ENCODE assay signal across 16 mouse cellular contexts in genomic region chr1:153013541-153014288, GRCm38 (mm10). TPM values are rescaled to one million over a fixed set of nuclear protein-coding genes. Genes with fewer than 3 reads are reported as not detected.
A peak's percentile ranks its signal among the peaks of the same experiment; 100 is the strongest.
DNase-seq lines count a peak whose midpoint lies in the region; ATAC-seq lines count a peak whose summit lies in the region.
"Had no signal": no experiment of that assay in that cellular context is flagged by ENCODE, and none has a peak within 500 bp of the region (broad histone marks: within the 10 kb centered on the region; RNA-seq: fewer than 3 reads in every experiment).

No protein-coding gene starts in this region.

- peak overlapping the region; percentile 58; the same call in 1 of the 2 replicates for H3K27ac ChIP-seq in heart, embryonic 13.5 days (replicated peaks)
- H3K27ac ChIP-seq in brown adipose tissue, adult 24 weeks (replicated peaks; ENCODE audit: low read depth, low read length): peak overlapping the region; percentile 15
- H3K27ac ChIP-seq in hindbrain, embryonic 13.5 days: peak overlapping the region; percentile 86
- peak overlapping the region; percentile 87 for H3K27ac ChIP-seq in neural tube, embryonic 13.5 days (replicated peaks)

- WGBS in heart, embryonic 13.5 days: 60% methylated on average over 2 of the region's 2 CpGs
- 81% methylated on average over 2 of the region's 2 CpGs for WGBS in hindbrain, embryonic 13.5 days
- WGBS in neural tube, embryonic 13.5 days: 78% methylated on average over 2 of the region's 2 CpGs

- intact Hi-C loops in heart, postnatal 14 days (cut with DNase I): no loop called here

- no peaks in the 10 kb centered on the region for H3K27me3 ChIP-seq in heart, embryonic 13.5 days (replicated peaks)
- no peaks in the 10 kb centered on the region for H3K27me3 ChIP-seq in hindbrain, embryonic 13.5 days
- H3K27me3 ChIP-seq in neural tube, embryonic 13.5 days: no peaks in the 10 kb centered on the region
- H3K27me3 ChIP-seq: neural tube, embryonic 12.5 days had no signal

- H3K4me1 ChIP-seq in heart, embryonic 13.5 days: peaks cover 18% of the 10 kb centered on the region
- peaks cover 10% of the 10 kb centered on the region; the same call in 1 of the 2 replicates for H3K4me1 ChIP-seq in brown adipose tissue, adult 24 weeks (ENCODE audit: control insufficient read depth, insufficient read depth, insufficient read length, low read length)
- H3K4me1 ChIP-seq in hindbrain, embryonic 13.5 days (replicated peaks): peaks cover 43% of the 10 kb centered on the region
- peaks cover 54% of the 10 kb centered on the region for H3K4me1 ChIP-seq in neural tube, embryonic 13.5 days (replicated peaks)

- no peak overlapping the region for H3K9ac ChIP-seq in heart, embryonic 13.5 days
- no peak overlapping the region for H3K9ac ChIP-seq in hindbrain, embryonic 13.5 days
- H3K9ac ChIP-seq in neural tube, embryonic 13.5 days: no peak overlapping the region

- DNase-seq in heart, postnatal 14 days: no peak
- no peak for DNase-seq in urinary bladder, postnatal 36 days (ENCODE audit: low spot score in 2 of 2)
- no peak for DNase-seq in right cerebral cortex, postnatal 36 days (ENCODE audit: low spot score in 2 of 2)
- DNase-seq: right cerebral cortex, postnatal 14 days; thymus, postnatal 14 days had no signal

- no peak overlapping the region for H3K4me3 ChIP-seq in heart, embryonic 13.5 days
- H3K4me3 ChIP-seq in brown adipose tissue, adult 24 weeks (ENCODE audit: insufficient read depth, low read depth, low read length): no peak overlapping the region
- H3K4me3 ChIP-seq in hindbrain, embryonic 13.5 days: no peak overlapping the region
- H3K4me3 ChIP-seq in neural tube, embryonic 13.5 days: no peak overlapping the region
- H3K4me3 ChIP-seq: neural tube, embryonic 12.5 days had no signal

- H3K36me3 ChIP-seq in heart, embryonic 13.5 days: no peaks in the 10 kb centered on the region
- H3K36me3 ChIP-seq in hindbrain, embryonic 13.5 days: no peaks in the 10 kb centered on the region
- H3K36me3 ChIP-seq in neural tube, embryonic 13.5 days: no peaks in the 10 kb centered on the region
- H3K36me3 ChIP-seq: G1E; neural tube, embryonic 12.5 days had no signal

- no peaks in the 10 kb centered on the region for H3K9me3 ChIP-seq in heart, embryonic 13.5 days
- H3K9me3 ChIP-seq in hindbrain, embryonic 13.5 days: no peaks in the 10 kb centered on the region
- no peaks in the 10 kb centered on the region for H3K9me3 ChIP-seq in neural tube, embryonic 13.5 days
- H3K9me3 ChIP-seq: neural tube, embryonic 12.5 days had no signal

- ATAC-seq in heart, embryonic 13.5 days (ENCODE audit: extremely low read depth, insufficient number of reproducible peaks, low FRiP score, low TSS enrichment): no peak
- no peak for ATAC-seq in hindbrain, embryonic 13.5 days (ENCODE audit: low FRiP score)
- ATAC-seq in neural tube, embryonic 13.5 days (ENCODE audit: low read depth): no peak
- no peak for ATAC-seq in cerebellum, adult (ENCODE audit: insufficient number of reproducible peaks, low FRiP score, low TSS enrichment)
- ATAC-seq: activated CD4-positive, CD25-positive, alpha-beta regulatory T cell, adult 4 months had no signal

- H3K4me2 ChIP-seq in heart, embryonic 13.5 days: no peak overlapping the region
- H3K4me2 ChIP-seq in hindbrain, embryonic 13.5 days: no peak overlapping the region
- H3K4me2 ChIP-seq in neural tube, embryonic 13.5 days: 0 out of 2 replicates have a peak overlapping the region, but pooled peaks have one; percentile 33
- H3K4me2 ChIP-seq: liver, embryonic 11.5 days had no signal

RNA-seq across cellular contexts. Expression of gene Nmnat2, which starts 58.9 kb away (rescaled TPM):
- 0.75 and 0.83 TPM in 2 replicates for polyA plus RNA-seq in heart, embryonic 13.5 days (2015; fragmentation: Nextera tagmentation; extraction: Ambion mirVana)
- total RNA-seq in heart, postnatal 14 days (2021): 1 to 10 TPM in 1 of 2 experiments, under 1 TPM in 1; 0.61 to 1.0 TPM
- polyA plus RNA-seq in brown adipose tissue, adult 24 weeks (2012; ENCODE audit: insufficient read depth, insufficient read length, missing spikeins): 0.25 and 1.1 TPM in 2 replicates
- polyA plus RNA-seq in hindbrain, embryonic 13.5 days (2015; fragmentation: Nextera tagmentation; extraction: Ambion mirVana): 68.0 and 70.2 TPM in 2 replicates
- 76.4 and 87.9 TPM in 2 replicates for polyA plus RNA-seq in neural tube, embryonic 13.5 days (2015; fragmentation: Nextera tagmentation; extraction: Ambion mirVana)
- total RNA-seq: granulocyte monocyte progenitor cell, adult 5-6 weeks; megakaryocyte, adult 5-6 weeks had no signal
- polyA plus RNA-seq: G1E had no signal

Comparison
In these comparisons a context has a peak if more than half of its experiments do, and no peak if none do; other contexts are left out.
1. H3K27ac ChIP-seq: peak in every context shown above with its lines; median percentile 87 in neural tube, embryonic 13.5 days; 86 in hindbrain, embryonic 13.5 days; 58 in heart, embryonic 13.5 days; 15 in brown adipose tissue, adult 24 weeks.
2. RNA of gene Nmnat2, which starts 58.9 kb away (polyA plus RNA-seq): 76.4 to 87.9 TPM in neural tube, embryonic 13.5 days and 68.0 to 70.2 TPM in hindbrain, embryonic 13.5 days; 0.25 to 1.1 TPM in brown adipose tissue, adult 24 weeks and 0.75 to 0.83 TPM in heart, embryonic 13.5 days; every median in the first group is over 10 times any median in the second.